Mouse (Mus musculus) neural tube, embryonic 14.5 days (tissue): ENCODE data around the gene Ssh2. TPM values are rescaled to one million over a fixed set of nuclear protein-coding genes. Genes with fewer than 3 reads are reported as not detected.
A peak's percentile ranks its signal among the peaks of the same experiment; 100 is the strongest.

Experiments used
- ATAC-seq: fragments of 200-750 bp; cut with Nextera tagmentation; 2 replicates; pipeline ENCODE4 v1.8.0; 2017; ENCODE audit warnings: low read depth, mild to moderate bottlenecking, moderate TSS enrichment, moderate library complexity
- H3K27ac ChIP-seq: fragments of 300-500 bp; sonication (generic); 2 replicates; pipeline ENCODE4 v1.5.1; 2014; ENCODE audit warnings: low read depth, mild to moderate bottlenecking, control low read depth, low read length, moderate library complexity, mixed read lengths
- H3K27me3 ChIP-seq: fragments of 300-500 bp; sonication (generic); 2 replicates; pipeline ENCODE4 v1.6.1; 2014; ENCODE audit warnings: low read length; ENCODE audit not compliant: control insufficient read depth, insufficient read depth
- H3K36me3 ChIP-seq: fragments of 300-500 bp; sonication (generic); 2 replicates; pipeline ENCODE4 v1.6.1; 2014; ENCODE audit warnings: low read length, mixed read lengths; ENCODE audit not compliant: control insufficient read depth, insufficient read depth
- H3K4me1 ChIP-seq: fragments of 300-500 bp; sonication (generic); 2 replicates; pipeline ENCODE4 v1.6.1; 2014; ENCODE audit warnings: low read length; ENCODE audit not compliant: control insufficient read depth, insufficient read depth
- H3K4me2 ChIP-seq: fragments of 300-500 bp; sonication (generic); 2 replicates; pipeline ENCODE4 v1.6.1; 2014; ENCODE audit warnings: mild to moderate bottlenecking, low read depth, low read length, control low read depth
- H3K4me3 ChIP-seq: fragments of 300-500 bp; sonication (generic); 2 replicates; pipeline ENCODE4 v1.5.1; 2014; ENCODE audit warnings: low read depth, low read length, control low read depth, mixed read lengths
- H3K9ac ChIP-seq: fragments of 300-500 bp; sonication (generic); replicated peaks from 2 replicates; pipeline ENCODE4 v1.6.1; 2014; ENCODE audit warnings: low read depth, mild to moderate bottlenecking, control low read depth, low read length, mixed read lengths
- H3K9me3 ChIP-seq: fragments of 300-500 bp; sonication (generic); 2 replicates; pipeline ENCODE4 v1.6.1; 2016; ENCODE audit warnings: low read length; ENCODE audit not compliant: control insufficient read depth
- WGBS: fragments of 180-500 bp; shearing (Covaris S2); extraction: QIAGEN DNeasy Blood & Tissue Kit; methylation state at CpG from one replicate; pipeline ENCODE4 v1.1.7; 2014; 5-methylcytosine and 5-hydroxymethylcytosine counted together
- polyA plus RNA-seq: library from polyadenylated mRNA; unstranded; fragments of >200 nt; fragmentation: Nextera tagmentation; extraction: Ambion mirVana; gene quantifications from 2 replicates; pipeline ENCODE4 v1.2.1, GENCODE M21; 2014

The Ssh2 gene
- polyA plus RNA-seq, 1 experiment from 2014 or later: 21.9 TPM

GRCm38 (mm10) chr11:77485229-77485628 lies 269.1 kb downstream of the Ssh2 start:
- WGBS: 24% methylated on average over 6 of the region's 6 CpGs
- no peaks in the 10 kb centered on the region for H3K27me3 ChIP-seq
- no peak for ATAC-seq
- H3K4me3 ChIP-seq: no peak overlapping the region
- no peaks in the 10 kb centered on the region for H3K36me3 ChIP-seq
- peaks cover 54% of the 10 kb centered on the region for H3K4me1 ChIP-seq
- no peak overlapping the region for H3K9ac ChIP-seq
- peak overlapping the region; percentile 3; the same call in 1 of the 2 replicates for H3K27ac ChIP-seq
- no peaks in the 10 kb centered on the region for H3K9me3 ChIP-seq
- no peak overlapping the region; the same call in 1 of the 2 replicates for H3K4me2 ChIP-seq

- H3K4me1 ChIP-seq: peaks cover 63% of the 10 kb centered on the region
- no peak for ATAC-seq
- WGBS: 30% methylated on average over 5 of the region's 5 CpGs
Observed at GRCm38 (mm10) chr11:77486798-77487197, 270.7 kb downstream of the Ssh2 start.

DNA sequence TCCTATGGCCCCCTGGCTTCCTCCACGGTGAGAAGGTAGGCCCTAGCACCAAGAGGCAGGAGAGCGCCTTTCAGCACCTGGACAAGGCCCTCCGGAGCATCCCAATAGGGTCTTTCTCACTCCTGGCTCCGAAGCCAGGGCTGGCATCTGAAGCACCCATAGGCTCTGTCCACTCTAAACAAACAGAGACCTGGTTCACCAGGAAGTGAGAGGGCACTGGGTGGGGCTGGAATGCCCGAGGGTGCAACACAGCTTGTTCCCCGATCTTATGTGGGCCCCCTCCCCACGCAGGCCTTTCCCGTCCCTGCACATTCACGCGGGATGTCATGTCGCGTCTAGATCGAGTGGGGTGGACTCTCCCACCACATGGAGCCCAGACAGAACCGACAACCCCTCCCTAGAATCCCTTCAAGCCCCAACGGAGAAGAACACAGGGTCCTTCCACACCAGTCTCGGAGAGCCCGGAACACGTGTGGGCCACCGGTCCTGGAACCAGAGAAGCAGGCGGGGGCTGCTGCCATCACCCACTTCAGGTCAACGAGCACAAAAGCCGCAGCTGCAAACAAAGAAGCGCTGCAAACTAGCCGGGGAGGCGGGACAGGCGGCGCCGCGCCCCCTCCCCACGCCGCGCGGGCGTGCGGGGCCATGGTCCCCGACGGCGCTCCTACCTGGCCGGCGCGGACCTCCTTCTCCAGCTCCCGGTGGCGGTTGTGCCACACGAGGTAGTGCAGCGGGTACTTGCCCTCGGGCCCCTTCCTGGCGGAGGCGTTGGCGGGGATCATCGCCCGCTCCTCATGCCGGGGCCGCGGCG lies 272.9 kb downstream of the Ssh2 start:
- H3K36me3 ChIP-seq: no peaks in the 10 kb centered on the region
- peaks cover 60% of the 10 kb centered on the region for H3K4me1 ChIP-seq
- H3K27ac ChIP-seq: peak overlapping the region; percentile 92
- 3% methylated on average over 35 of the region's 55 CpGs for WGBS
- H3K4me3 ChIP-seq: peak overlapping the region; percentile 99
- no peaks in the 10 kb centered on the region for H3K9me3 ChIP-seq
- peak overlapping the region; percentile 94 for H3K9ac ChIP-seq
- ATAC-seq: no peak
- peak overlapping the region; percentile 71 for H3K4me2 ChIP-seq
- H3K27me3 ChIP-seq: no peaks in the 10 kb centered on the region

More at GRCm38 (mm10) chr11:77486798-77487197, 270.7 kb downstream of the Ssh2 start:
- H3K27ac ChIP-seq: peak overlapping the region; percentile 67
- H3K4me2 ChIP-seq: peak overlapping the region; percentile 71
- no peaks in the 10 kb centered on the region for H3K9me3 ChIP-seq
- peak overlapping the region; percentile 32; the same call in 1 of the 2 replicates for H3K9ac ChIP-seq
- H3K36me3 ChIP-seq: no peaks in the 10 kb centered on the region
- no peaks in the 10 kb centered on the region for H3K27me3 ChIP-seq
- H3K4me3 ChIP-seq: peak overlapping the region; percentile 1; the same call in 1 of the 2 replicates

DNA sequence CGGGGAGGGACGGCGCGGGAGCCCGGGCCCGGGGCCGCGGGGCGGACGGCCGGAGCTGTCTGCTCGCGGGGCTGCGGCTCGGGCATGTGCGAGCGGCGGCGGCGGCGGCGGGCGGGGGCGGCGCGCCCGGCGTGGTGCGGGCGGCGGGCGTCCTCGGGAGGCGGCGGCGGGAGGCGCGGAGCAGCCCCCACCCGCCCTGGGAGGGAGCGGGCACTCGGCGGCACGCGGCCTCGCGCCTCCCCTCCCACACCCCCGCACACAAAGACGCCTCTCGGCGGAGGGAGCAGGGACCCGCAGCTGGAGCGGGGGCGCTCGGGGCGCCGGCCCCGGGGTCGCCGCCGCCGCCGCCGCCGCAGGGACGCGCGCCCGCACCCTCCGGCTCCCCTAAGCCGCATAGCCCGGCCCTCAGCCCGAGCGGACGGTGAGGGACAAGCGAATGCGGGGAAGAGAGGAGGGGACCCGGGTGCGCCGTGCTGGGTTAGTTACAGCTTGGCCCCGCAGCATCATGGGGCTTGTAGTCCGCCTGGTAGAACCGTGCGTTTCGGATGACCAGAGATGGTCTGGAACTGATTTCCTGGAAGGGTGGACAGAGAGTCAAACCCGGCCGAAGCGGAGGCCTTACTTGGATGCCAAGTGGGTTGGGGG lies 273.6 kb downstream of the Ssh2 start, which contains the start of gene Ankrd13b:
Gene Ankrd13b, minus strand, starts transcription at position 88 of the 645 bp plus-strand sequence.
- Histone ChIP-seq H3K9ac (peak within 1 kb of the TSS; percentile 94), H3K27me3 (no peaks in the 10 kb centered on the region), H3K4me2 (peak within 1 kb of the TSS; percentile 71), H3K36me3 (no peaks in the 10 kb centered on the region), H3K4me3 (peak within 1 kb of the TSS; percentile 99), H3K27ac (peak within 1 kb of the TSS; percentile 92), H3K4me1 (peaks cover 65% of the 10 kb centered on the region), H3K9me3 (no peaks in the 10 kb centered on the region)
- WGBS: under 1% methylated on average over 57 of the region's 87 CpGs
- peak; percentile 61 for ATAC-seq

- Histone ChIP-seq H3K36me3 (no peaks in the 10 kb centered on the region), H3K4me1 (peaks cover 65% of the 10 kb centered on the region), H3K4me3 (peak overlapping the region; percentile 99), H3K9ac (peak overlapping the region; percentile 94), H3K9me3 (no peaks in the 10 kb centered on the region), H3K27ac (peak overlapping the region; percentile 92), H3K27me3 (no peaks in the 10 kb centered on the region), H3K4me2 (peak overlapping the region; percentile 71)
- WGBS: 66% methylated on average over 6 of the region's 6 CpGs
- ATAC-seq: no peak
Observed at GRCm38 (mm10) chr11:77490451-77490850, 274.4 kb downstream of the Ssh2 start.

DNA sequence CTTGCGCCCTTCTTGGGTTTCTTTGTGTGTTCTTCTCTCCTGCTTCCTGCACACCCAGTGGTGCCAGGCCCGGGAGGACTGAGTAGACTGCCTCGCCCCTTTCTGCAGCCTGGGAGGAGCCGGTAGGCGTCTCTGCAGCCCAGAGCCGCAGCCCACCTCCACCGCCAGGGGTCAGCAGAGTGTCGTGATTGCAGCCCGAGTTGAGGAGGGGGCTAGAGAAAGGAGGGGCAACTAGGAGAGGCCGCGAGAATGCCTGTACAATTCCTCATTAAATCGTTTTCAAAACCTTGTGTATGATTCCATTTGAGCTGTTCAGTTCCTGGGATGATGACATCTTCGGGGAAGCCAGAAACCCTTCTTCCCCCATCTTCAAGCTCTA lies 275.0 kb downstream of the Ssh2 start:
- Histone ChIP-seq H3K27me3 (no peaks in the 10 kb centered on the region), H3K27ac (peak overlapping the region; percentile 92), H3K4me3 (peak overlapping the region; percentile 96), H3K9ac (peak overlapping the region; percentile 47), H3K4me1 (peaks cover 64% of the 10 kb centered on the region), H3K9me3 (no peaks in the 10 kb centered on the region), H3K36me3 (no peaks in the 10 kb centered on the region), H3K4me2 (peak overlapping the region; percentile 71)
- 0% methylated on average over 13 of the region's 13 CpGs for WGBS
- ATAC-seq: peak; percentile 67

GRCm38 (mm10) chr11:77491502-77492291 lies 275.6 kb downstream of the Ssh2 start:
- Histone ChIP-seq H3K4me1 (peaks cover 58% of the 10 kb centered on the region), H3K27me3 (no peaks in the 10 kb centered on the region), H3K4me2 (peak overlapping the region; percentile 71), H3K4me3 (peak overlapping the region; percentile 96), H3K27ac (peak overlapping the region; percentile 92), H3K36me3 (no peaks in the 10 kb centered on the region), H3K9ac (peak overlapping the region; percentile 47), H3K9me3 (no peaks in the 10 kb centered on the region)
- WGBS: under 1% methylated on average over 23 of the region's 23 CpGs
- peak; percentile 38 for ATAC-seq

DNA sequence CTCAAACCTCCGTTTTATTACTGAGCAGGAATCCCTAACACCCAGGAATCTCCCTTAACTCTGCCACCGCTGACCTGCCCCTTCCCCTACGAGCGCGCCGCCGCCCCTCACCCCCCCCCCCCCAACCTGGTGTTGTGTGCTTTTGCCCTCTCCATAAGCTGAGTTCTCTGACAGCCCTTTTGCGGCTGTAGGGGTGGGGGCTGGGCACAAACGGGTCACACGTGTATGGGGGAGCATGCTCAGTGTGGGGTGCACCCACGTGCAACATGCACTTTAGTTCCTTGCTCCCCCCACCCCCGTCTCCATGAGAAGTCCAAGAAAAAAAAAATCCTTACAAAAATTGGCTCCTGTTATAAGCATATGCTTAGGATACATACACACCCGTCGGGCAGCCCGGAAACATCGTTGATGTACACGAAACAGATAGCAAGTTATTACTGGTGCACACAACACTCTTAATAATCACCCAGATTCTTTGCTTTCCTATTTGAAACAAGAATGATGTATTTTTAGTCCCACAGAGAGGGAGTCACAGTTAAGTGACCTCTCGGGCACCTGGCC lies 276.3 kb downstream of the Ssh2 start:
- peak overlapping the region; percentile 94 for H3K9ac ChIP-seq
- peak overlapping the region; percentile 78 for H3K27ac ChIP-seq
- H3K4me3 ChIP-seq: peak overlapping the region; percentile 96
- no peak for ATAC-seq
- H3K4me2 ChIP-seq: peak overlapping the region; percentile 71
- no peaks in the 10 kb centered on the region for H3K27me3 ChIP-seq
- peaks cover 51% of the 10 kb centered on the region for H3K4me1 ChIP-seq
- no peaks in the 10 kb centered on the region for H3K9me3 ChIP-seq
- H3K36me3 ChIP-seq: no peaks in the 10 kb centered on the region
- under 1% methylated on average over 17 of the region's 18 CpGs for WGBS
